In genomic region chr14:56695495-56695894, GRCm38 (mm10) we compare ENCODE assay signal across 15 mouse cellular contexts.
"Had no signal": no experiment of that assay in that cellular context is flagged by ENCODE, and none has a peak within 500 bp of the region (broad histone marks: within the 10 kb centered on the region; RNA-seq: fewer than 3 reads in every experiment).

No protein-coding gene starts in this region.

- H3K27ac ChIP-seq: neural tube, embryonic 15.5 days; stomach, embryonic 15.5 days; stomach, postnatal 0 days had no signal

- H3K9ac ChIP-seq: neural tube, embryonic 15.5 days; stomach, embryonic 15.5 days had no signal

- H3K4me1 ChIP-seq: neural tube, embryonic 15.5 days; stomach, embryonic 15.5 days had no signal

- H3K9me3 ChIP-seq: neural tube, embryonic 15.5 days; stomach, embryonic 15.5 days had no signal

- H3K4me2 ChIP-seq: neural tube, embryonic 15.5 days; stomach, embryonic 15.5 days had no signal

- DNase-seq: retina, postnatal 1 day; right cerebral cortex, adult 18-20 months; right cerebral cortex, postnatal 14 days; right cerebral cortex, postnatal 25 days; right cerebral cortex, postnatal 4 days; spleen, adult 18-20 months; thymus, adult 18-20 months; thymus, adult 2 months; thymus, postnatal 14 days; thymus, postnatal 25 days; thymus, postnatal 36 days; thymus, postnatal 4 days had no signal

- H3K27me3 ChIP-seq: neural tube, embryonic 15.5 days; stomach, embryonic 15.5 days had no signal

- H3K4me3 ChIP-seq: neural tube, embryonic 15.5 days; stomach, embryonic 15.5 days had no signal
